Mouse (Mus musculus) MEL (cell line): ENCODE data around the gene Smarcc2.

Experiments
- BHLHE40 ChIP-seq: IDR thresholded peaks from 2 replicates; pipeline ENCODE4 v1.6.1; 2012; ENCODE audit warnings: low read depth, mild to moderate bottlenecking, inconsistent platforms, low read length, improper control_type of control experiment, borderline replicate concordance
- CTCF ChIP-seq, 3 experiments: IDR thresholded peaks in 2 of 3; conservative IDR thresholded peaks in 1 of 3; 2 replicates each; pipeline ENCODE4 v1.5.1; 2011 to 2012; ENCODE audit warnings: low read length in 3 of 3, low read depth in 2 of 3, mild to moderate bottlenecking in 2 of 3, improper control_type of control experiment in 1 of 3, inconsistent platforms in 1 of 3, mixed read lengths in 1 of 3, moderate library complexity in 1 of 3; ENCODE audit not compliant: control insufficient read depth in 1 of 3, insufficient read depth in 1 of 3, poor library complexity in 1 of 3, severe bottlenecking in 1 of 3
- MAFK ChIP-seq: IDR thresholded peaks from 2 replicates; pipeline ENCODE4 v1.6.1; 2011; ENCODE audit warnings: low read depth, mild to moderate bottlenecking, low read length, improper control_type of control experiment, borderline replicate concordance
- MXI1 ChIP-seq: IDR thresholded peaks from 2 replicates; pipeline ENCODE4 v1.6.1; 2011; ENCODE audit warnings: mild to moderate bottlenecking, low read depth, low read length, improper control_type of control experiment
- POLR2A ChIP-seq, 2 experiments: IDR thresholded peaks; 2 replicates each; pipeline ENCODE4 v1.6.1; 2011 to 2012; ENCODE audit warnings: low read length in 2 of 2, mild to moderate bottlenecking in 2 of 2, control low read depth in 1 of 2, improper control_type of control experiment in 1 of 2, low read depth in 1 of 2, moderate library complexity in 1 of 2; ENCODE audit not compliant: control insufficient read depth in 1 of 2, insufficient read depth in 1 of 2, poor library complexity in 1 of 2
- POLR2AphosphoS2 ChIP-seq: IDR thresholded peaks from 2 replicates; pipeline ENCODE4 v1.6.1; 2011; ENCODE audit warnings: low read length, improper control_type of control experiment
- SIN3A ChIP-seq: IDR thresholded peaks from 2 replicates; pipeline ENCODE4 v1.6.1; 2012; ENCODE audit warnings: low read length, improper control_type of control experiment, inconsistent platforms
- UBTF ChIP-seq: IDR thresholded peaks from 2 replicates; pipeline ENCODE4 v1.6.1; 2012; ENCODE audit warnings: low read depth, mild to moderate bottlenecking, inconsistent platforms, low read length, improper control_type of control experiment, moderate library complexity, borderline replicate concordance; ENCODE audit not compliant: insufficient read depth
- USF1 ChIP-seq: IDR thresholded peaks from 2 replicates; pipeline ENCODE4 v1.6.1; 2014; ENCODE audit warnings: low read depth, mild to moderate bottlenecking, inconsistent platforms, low read length, improper control_type of control experiment, moderate library complexity
- ZMIZ1 ChIP-seq: IDR thresholded peaks from 2 replicates; pipeline ENCODE4 v1.6.1; 2012; ENCODE audit warnings: low read depth, mild to moderate bottlenecking, inconsistent platforms, low read length, improper control_type of control experiment, moderate library complexity

- TF ChIP-seq CTCF (IDR thresholded peaks at IDR 0.05 in 2 of 3, conservative IDR thresholded peaks at IDR 0.05 in 1 of 3; ENCODE audit: control insufficient read depth in 1 of 3, insufficient read depth in 1 of 3, low read depth in 2 of 3, low read length in 3 of 3, poor library complexity in 1 of 3, severe bottlenecking in 1 of 3) (no peak), MXI1 (no peak), MAFK (no peak), UBTF (no peak), USF1 (no peak), SIN3A (no peak), POLR2A (IDR thresholded peaks at IDR 0.05; ENCODE audit: control insufficient read depth in 1 of 2, insufficient read depth in 1 of 2, low read depth in 1 of 2, low read length in 2 of 2, poor library complexity in 1 of 2) (no peak), BHLHE40 (no peak), POLR2AphosphoS2 (no peak), ZMIZ1 (no peak)
These were observed 52.1 kb downstream of the Smarcc2 start for GRCm38 (mm10) chr10:128511189-128511588.
